Mouse (Mus musculus): Measurements from ENCODE around the gene Uqcrh. TPM values are rescaled to one million over a fixed set of nuclear protein-coding genes. Genes with fewer than 3 reads are reported as not detected.

Uqcrh gene
- polyA plus RNA-seq, 1 experiment = 470 TPM

GRCm38 (mm10) chr4:116040466-116040865 is 34.4 kb downstream of the Uqcrh start:
- TF ChIP-seq CTCF (IDR thresholded peaks at IDR 0.05; ENCODE audit: low read depth, low read length) = no peak
- no peak for TF ChIP-seq POLR2A (IDR thresholded peaks at IDR 0.05; ENCODE audit: borderline replicate concordance, low read depth, low read length)
- no peak overlapping the region for H3K27ac ChIP-seq (ENCODE audit: insufficient read depth, low read depth, low read length)
- H3K4me1 ChIP-seq (ENCODE audit: control insufficient read depth, insufficient read depth, low read length) = no peaks in the 10 kb centered on the region

GRCm38 (mm10) chr4:116033374-116033773 is 41.5 kb downstream of the Uqcrh start:
- Histone ChIP-seq H3K27ac (ENCODE audit: insufficient read depth, low read depth, low read length) (no peak overlapping the region), H3K4me1 (ENCODE audit: control insufficient read depth, insufficient read depth, low read length) (no peaks in the 10 kb centered on the region), H3K4me3 (ENCODE audit: insufficient read depth, low read length) (no peak overlapping the region)
- TF ChIP-seq CTCF (IDR thresholded peaks at IDR 0.05; ENCODE audit: low read depth, low read length) (no peak), POLR2A (IDR thresholded peaks at IDR 0.05; ENCODE audit: borderline replicate concordance, low read depth, low read length) (no peak)

More at GRCm38 (mm10) chr4:116040466-116040865, 34.4 kb downstream of the Uqcrh start:
- H3K4me3 ChIP-seq (ENCODE audit: insufficient read depth, low read length) = no peak overlapping the region

GRCm38 (mm10) chr4:116032906-116033305 is 42.0 kb downstream of the Uqcrh start:
- TF ChIP-seq POLR2A (IDR thresholded peaks at IDR 0.05; ENCODE audit: borderline replicate concordance, low read depth, low read length) (no peak), CTCF (IDR thresholded peaks at IDR 0.05; ENCODE audit: low read depth, low read length) (no peak)
- no peak overlapping the region for H3K4me3 ChIP-seq (ENCODE audit: insufficient read depth, low read length)
- no peak overlapping the region for H3K27ac ChIP-seq (ENCODE audit: insufficient read depth, low read depth, low read length)
- no peaks in the 10 kb centered on the region for H3K4me1 ChIP-seq (ENCODE audit: control insufficient read depth, insufficient read depth, low read length)

- H3K27ac ChIP-seq (ENCODE audit: insufficient read depth, low read depth, low read length) = no peak within 1 kb of the TSS
- H3K4me1 ChIP-seq (ENCODE audit: control insufficient read depth, insufficient read depth, low read length) = no peaks in the 10 kb centered on the region
- H3K4me3 ChIP-seq (ENCODE audit: insufficient read depth, low read length) = peak within 1 kb of the TSS; percentile 69
- TF ChIP-seq CTCF (IDR thresholded peaks at IDR 0.05; ENCODE audit: low read depth, low read length) (no peak), POLR2A (IDR thresholded peaks at IDR 0.05; ENCODE audit: borderline replicate concordance, low read depth, low read length) (no peak)
Observed at GRCm38 (mm10) chr4:116017902-116018746, 56.7 kb downstream of the Uqcrh start, which contains the start of gene Faah. Gene Faah, minus strand, starts transcription at chr4:116017926.

GRCm38 (mm10) chr4:116017300-116017901 is 57.5 kb downstream of the Uqcrh start:
- TF ChIP-seq CTCF (IDR thresholded peaks at IDR 0.05; ENCODE audit: low read depth, low read length) = no peak
- TF ChIP-seq POLR2A (IDR thresholded peaks at IDR 0.05; ENCODE audit: borderline replicate concordance, low read depth, low read length) = no peak
- no peak overlapping the region for H3K27ac ChIP-seq (ENCODE audit: insufficient read depth, low read depth, low read length)
- H3K4me1 ChIP-seq (ENCODE audit: control insufficient read depth, insufficient read depth, low read length) = no peaks in the 10 kb centered on the region
- peak overlapping the region; percentile 69 for H3K4me3 ChIP-seq (ENCODE audit: insufficient read depth, low read length)

Other genes starting within 250 kb of the Uqcrh start
- 25.3 and 27.5 TPM in 2 replicates for gene Mob3c, start 247.0 kb downstream of the Uqcrh start, polyA plus RNA-seq (2012; ENCODE audit: insufficient read depth, insufficient read length, missing spikeins)
- gene Mknk1, start 235.9 kb downstream of the Uqcrh start, polyA plus RNA-seq (2012; ENCODE audit: insufficient read depth, insufficient read length, missing spikeins) = 138 and 149 TPM in 2 replicates
- not detected in 2 replicates for gene Kncn, start 190.7 kb downstream of the Uqcrh start, polyA plus RNA-seq (2012; ENCODE audit: insufficient read depth, insufficient read length, missing spikeins)
- not detected in 2 replicates for gene 6430628N08Rik, start 184.4 kb downstream of the Uqcrh start, polyA plus RNA-seq (2012; ENCODE audit: insufficient read depth, insufficient read length, missing spikeins)
- gene Dmbx1, start 135.1 kb downstream of the Uqcrh start, polyA plus RNA-seq (2012; ENCODE audit: insufficient read depth, insufficient read length, missing spikeins) = not detected in 2 replicates
- not detected in 2 replicates for gene Faah, start 57.1 kb downstream of the Uqcrh start, polyA plus RNA-seq (2012; ENCODE audit: insufficient read depth, insufficient read length, missing spikeins)
- 12.4 and 12.8 TPM in 2 replicates for gene Nsun4, start 21.2 kb downstream of the Uqcrh start, polyA plus RNA-seq (2012; ENCODE audit: insufficient read depth, insufficient read length, missing spikeins)
- 28.2 and 29.0 TPM in 2 replicates for gene Lrrc41, start 198 bp upstream of the Uqcrh start, polyA plus RNA-seq (2012; ENCODE audit: insufficient read depth, insufficient read length, missing spikeins)
- 10.0 and 11.7 TPM in 2 replicates for gene Rad54l, start 48.6 kb upstream of the Uqcrh start, polyA plus RNA-seq (2012; ENCODE audit: insufficient read depth, insufficient read length, missing spikeins)
- 22.3 and 24.0 TPM in 2 replicates for gene Pomgnt1, start 48.8 kb upstream of the Uqcrh start, polyA plus RNA-seq (2012; ENCODE audit: insufficient read depth, insufficient read length, missing spikeins)
- gene Lurap1, start 76.3 kb upstream of the Uqcrh start, polyA plus RNA-seq (2012; ENCODE audit: insufficient read depth, insufficient read length, missing spikeins) = 0.12 and 0.13 TPM in 2 replicates
- gene Tspan1, start 92.5 kb upstream of the Uqcrh start, polyA plus RNA-seq (2012; ENCODE audit: insufficient read depth, insufficient read length, missing spikeins) = not detected in 2 replicates
- not detected in 2 replicates for gene 1700042G07Rik, start 98.3 kb upstream of the Uqcrh start, polyA plus RNA-seq (2012; ENCODE audit: insufficient read depth, insufficient read length, missing spikeins)
- gene Gm49337, start 98.3 kb upstream of the Uqcrh start, polyA plus RNA-seq (2012; ENCODE audit: insufficient read depth, insufficient read length, missing spikeins) = not detected in 2 replicates
- gene Pik3r3, start 146.5 kb upstream of the Uqcrh start, polyA plus RNA-seq (2012; ENCODE audit: insufficient read depth, insufficient read length, missing spikeins) = 0.33 and 1.0 TPM in 2 replicates

Measured in bone marrow macrophage, adult 2 months (primary cell).